Mouse (Mus musculus) MEL (cell line): ENCODE data around the gene Krt31.

ENCODE experiments used
- CTCF ChIP-seq, 3 experiments: IDR thresholded peaks in 2 of 3; conservative IDR thresholded peaks in 1 of 3; 2 replicates each; pipeline ENCODE4 v1.5.1; 2011 to 2012; ENCODE audit warnings: low read length in 3 of 3, low read depth in 2 of 3, mild to moderate bottlenecking in 2 of 3, improper control_type of control experiment in 1 of 3, inconsistent platforms in 1 of 3, mixed read lengths in 1 of 3, moderate library complexity in 1 of 3; ENCODE audit not compliant: control insufficient read depth in 1 of 3, insufficient read depth in 1 of 3, poor library complexity in 1 of 3, severe bottlenecking in 1 of 3
- HCFC1 ChIP-seq: IDR thresholded peaks from 2 replicates; pipeline ENCODE4 v1.6.1; 2012; ENCODE audit warnings: low read depth, mild to moderate bottlenecking, inconsistent platforms, low read length, improper control_type of control experiment, moderate library complexity
- TAL1 ChIP-seq: IDR thresholded peaks from 2 replicates; pipeline ENCODE4 v1.6.1; 2012; ENCODE audit warnings: mild to moderate bottlenecking, inconsistent platforms, low read length, moderate library complexity, mixed read lengths

DNA sequence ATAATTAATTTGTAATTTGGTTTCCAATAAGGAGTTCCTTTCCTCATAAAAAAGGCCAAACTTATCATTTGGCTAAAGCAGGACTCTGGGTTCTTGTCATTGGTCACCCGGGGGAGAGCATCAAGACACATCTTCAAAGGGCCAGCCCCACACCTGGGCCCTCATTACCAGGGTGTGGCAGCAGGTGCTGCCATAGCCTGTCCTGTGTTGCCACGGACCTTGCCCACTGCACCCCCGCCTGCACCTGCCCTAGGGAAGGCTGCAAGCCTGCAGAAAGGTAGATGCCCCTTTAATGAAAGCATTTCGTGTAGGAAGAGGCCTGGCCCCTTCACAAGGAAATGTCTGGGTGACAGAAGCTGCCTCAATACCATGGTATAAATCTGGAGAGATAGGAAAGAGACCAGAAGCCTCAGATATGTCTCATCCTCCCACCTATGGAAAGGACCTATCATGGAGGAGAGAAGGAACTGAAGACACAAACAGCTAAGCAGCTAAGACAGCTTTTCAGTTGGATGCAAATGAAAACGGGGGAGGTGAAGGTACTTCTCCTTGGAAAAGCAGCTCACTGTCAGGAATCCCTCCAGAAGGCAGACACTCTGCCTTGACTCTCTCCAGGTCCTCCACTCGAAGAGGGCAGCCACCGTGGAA lies 38.2 kb upstream of the Krt31 start:
- TF ChIP-seq CTCF (IDR thresholded peaks at IDR 0.05 in 2 of 3, conservative IDR thresholded peaks at IDR 0.05 in 1 of 3; ENCODE audit: control insufficient read depth in 1 of 3, insufficient read depth in 1 of 3, low read depth in 2 of 3, low read length in 3 of 3, poor library complexity in 1 of 3, severe bottlenecking in 1 of 3) (no peak), TAL1 (no peak), HCFC1 (no peak)
